Mouse (Mus musculus) left cerebral cortex, adult 2 months (tissue): Measurements from ENCODE around the gene Lamb3. TPM values are rescaled to one million over a fixed set of nuclear protein-coding genes. Genes with fewer than 3 reads are reported as not detected.

ENCODE experiments used
- DNase-seq, 2 experiments: peaks; one replicate each; pipeline ENCODE4 v3.0.0; 2021 to 2022; ENCODE audit warnings: low spot score in 2 of 2, mixed read lengths in 1 of 2; ENCODE audit errors: extremely low spot score in 1 of 2
- H3K27ac ChIP-seq: fragments of 200-600 bp; 2 replicates; pipeline ENCODE4 v1.8.1; 2022
- H3K4me3 ChIP-seq: fragments of 200-600 bp; 2 replicates; pipeline ENCODE4 v1.8.1; 2022
- CTCF ChIP-seq: fragments of 200-600 bp; IDR thresholded peaks from 2 replicates; pipeline ENCODE4 v1.8.1; 2022; ENCODE audit warnings: antibody characterized with exemption, mild to moderate bottlenecking, moderate library complexity
- intact Hi-C: fragments of 180-260 bp; cut with DNase I; formaldehyde crosslinking; loops from one replicate; pipeline ENCODE4 v1.15.1; 2025
- total RNA-seq, 2 experiments: library from RNA; stranded (reverse); gene quantifications; 2 replicates each; pipeline ENCODE4 v1.2.3; 2021

Lamb3 gene
- total RNA-seq, 2 experiments from 2014 or later, result 0.97 to 1.1 TPM

DNA sequence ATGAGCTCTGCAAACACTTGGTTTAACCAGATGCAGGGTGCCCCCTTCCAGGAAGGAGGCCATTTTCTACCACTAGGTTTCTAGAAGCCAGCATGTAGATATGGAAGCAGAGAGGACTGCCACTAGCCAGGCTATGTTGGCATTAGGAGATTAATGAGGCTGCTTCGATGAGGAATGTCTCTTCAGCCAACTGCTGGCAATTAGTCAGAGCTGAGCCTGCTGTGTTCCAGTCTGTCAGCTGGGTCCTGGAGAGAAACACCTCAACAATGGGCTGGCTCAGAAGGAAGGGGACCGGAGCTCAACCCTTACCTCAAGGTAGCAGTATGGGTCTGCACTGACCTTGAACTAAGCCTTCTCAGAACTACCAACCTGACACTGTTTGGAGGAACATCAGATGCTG lies 179.7 kb downstream of the Lamb3 start:
- no peak overlapping the region for H3K4me3 ChIP-seq
- no peak for TF ChIP-seq CTCF
- no peak for DNase-seq
- H3K27ac ChIP-seq, result no peak overlapping the region
- intact Hi-C loops, result loop anchor here (2.0 to 10.0 kb wide), 5 partner anchors 202 to 1568 kb away; partner anchors contain the start of gene Plxna2

DNA sequence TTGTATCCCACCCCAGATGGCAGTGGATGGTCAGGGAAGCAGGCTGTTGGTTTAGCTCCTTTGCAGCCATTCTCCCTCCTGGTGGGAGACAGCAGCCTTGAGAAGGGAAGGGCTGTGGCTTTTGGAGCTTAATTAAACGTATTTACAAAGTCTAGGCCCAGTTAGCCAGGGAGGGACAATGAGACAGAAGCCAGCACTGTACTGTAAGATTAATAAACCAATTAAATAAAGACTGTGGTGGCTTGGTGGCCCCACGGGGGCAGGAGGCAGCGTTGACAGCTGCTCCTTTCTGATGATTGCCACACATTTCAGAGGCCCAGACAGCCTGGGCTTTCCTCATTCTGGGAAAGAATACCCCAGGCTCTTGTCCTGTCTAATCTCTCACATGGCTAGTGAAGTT lies 182.0 kb downstream of the Lamb3 start:
- no peak for DNase-seq
- TF ChIP-seq CTCF, result no peak
- H3K27ac ChIP-seq, result no peak overlapping the region
- intact Hi-C loops, result loop anchor here (5.0 to 10.0 kb wide), 4 partner anchors 313 to 1565 kb away; partner anchors contain the start of gene Plxna2
- no peak overlapping the region for H3K4me3 ChIP-seq

- no peak for TF ChIP-seq CTCF
- H3K27ac ChIP-seq, result no peak overlapping the region
- H3K4me3 ChIP-seq, result no peak overlapping the region
- intact Hi-C loops, result no loop called here
- DNase-seq, result no peak
Measured at GRCm38 (mm10) chr1:193390004-193390403, 182.5 kb downstream of the Lamb3 start.

GRCm38 (mm10) chr1:193392266-193392665 lies 184.8 kb downstream of the Lamb3 start:
- TF ChIP-seq CTCF, result no peak
- Histone ChIP-seq H3K4me3 (no peak overlapping the region), H3K27ac (no peak overlapping the region)
- intact Hi-C loops, result no loop called here
- no peak for DNase-seq

Other genes with a start within 250 kb of the Lamb3 start
- 10 to 100 TPM; 27.5 to 28.2 TPM for gene Syt14, start 171.9 kb upstream of the Lamb3 start, total RNA-seq
- 10 to 100 TPM; 20.9 to 25.5 TPM for gene Diexf, start 77.4 kb upstream of the Lamb3 start, total RNA-seq
- gene Irf6, start 54.6 kb upstream of the Lamb3 start, total RNA-seq, result 1 to 10 TPM in 1 of 2 experiments, under 1 TPM in 1; 0.68 to 1.1 TPM
- 1 to 10 TPM; 3.4 to 3.5 TPM for gene A130010J15Rik, start 39.7 kb upstream of the Lamb3 start, total RNA-seq
- gene Traf3ip3, start 6.0 kb upstream of the Lamb3 start, total RNA-seq, result 1 to 10 TPM; 1.2 to 1.8 TPM
- 10 to 100 TPM; 17.4 to 18.1 TPM for gene Hsd11b1, start 56.4 kb downstream of the Lamb3 start, total RNA-seq
- 1 to 10 TPM; 6.0 to 7.3 TPM for gene G0s2, start 65.5 kb downstream of the Lamb3 start, total RNA-seq
- 10 to 100 TPM; 41.7 to 47.6 TPM for gene Camk1g, start 162.6 kb downstream of the Lamb3 start, total RNA-seq